Mouse (Mus musculus): ENCODE measurements around the gene Map2k4.

Gene Map2k4

GRCm38 (mm10) chr11:65706784-65707183 is 81.3 kb downstream of the Map2k4 start:
- DNase-seq (ENCODE audit: low spot score): no peak

GRCm38 (mm10) chr11:65706176-65706575 is 81.9 kb downstream of the Map2k4 start:
- DNase-seq (ENCODE audit: low spot score): no peak

GRCm38 (mm10) chr11:65704861-65705260 is 83.2 kb downstream of the Map2k4 start:
- no peak for DNase-seq (ENCODE audit: low spot score)

GRCm38 (mm10) chr11:65678824-65679402 is 109.2 kb downstream of the Map2k4 start:
- DNase-seq (ENCODE audit: low spot score): no peak

GRCm38 (mm10) chr11:65667348-65667969 is 120.6 kb downstream of the Map2k4 start:
- DNase-seq (ENCODE audit: low spot score): no peak

GRCm38 (mm10) chr11:65664903-65665302 is 123.2 kb downstream of the Map2k4 start:
- no peak for DNase-seq (ENCODE audit: low spot score)

GRCm38 (mm10) chr11:65661790-65662522 is 126.1 kb downstream of the Map2k4 start:
- no peak for DNase-seq (ENCODE audit: low spot score)

GRCm38 (mm10) chr11:65653932-65654331 is 134.2 kb downstream of the Map2k4 start:
- DNase-seq (ENCODE audit: low spot score): no peak

GRCm38 (mm10) chr11:65651426-65651825 is 136.7 kb downstream of the Map2k4 start:
- DNase-seq (ENCODE audit: low spot score): no peak

GRCm38 (mm10) chr11:65649956-65650715 is 138.0 kb downstream of the Map2k4 start:
- no peak for DNase-seq (ENCODE audit: low spot score)

GRCm38 (mm10) chr11:65649469-65649868 is 138.6 kb downstream of the Map2k4 start:
- DNase-seq (ENCODE audit: low spot score): no peak

GRCm38 (mm10) chr11:65646314-65646713 is 141.8 kb downstream of the Map2k4 start:
- DNase-seq (ENCODE audit: low spot score): no peak

GRCm38 (mm10) chr11:65644539-65644938 is 143.6 kb downstream of the Map2k4 start:
- DNase-seq (ENCODE audit: low spot score): no peak

- DNase-seq (ENCODE audit: low spot score): no peak
These were observed 147.8 kb downstream of the Map2k4 start for GRCm38 (mm10) chr11:65640261-65640660.
